Mouse (Mus musculus) heart, embryonic 15.5 days (tissue): ENCODE measurements around the gene Myom3. TPM values are rescaled to one million over a fixed set of nuclear protein-coding genes. Genes with fewer than 3 reads are reported as not detected.
A peak's percentile ranks its signal among the peaks of the same experiment; 100 is the strongest.

ENCODE experiments used
- ATAC-seq: fragments of 200-750 bp; cut with Nextera tagmentation; replicated peaks from 2 replicates; pipeline ENCODE4 v1.8.0; 2017; ENCODE audit warnings: low read depth, moderate TSS enrichment; ENCODE audit not compliant: insufficient number of reproducible peaks, insufficient read depth, low FRiP score
- H3K27ac ChIP-seq: fragments of 300-500 bp; sonication (generic); 2 replicates; pipeline ENCODE4 v1.5.1; 2015; ENCODE audit warnings: mild to moderate bottlenecking, inconsistent platforms
- H3K27me3 ChIP-seq: fragments of 300-500 bp; sonication (generic); 2 replicates; pipeline ENCODE4 v1.6.1; 2015; ENCODE audit warnings: inconsistent platforms
- H3K36me3 ChIP-seq: fragments of 300-500 bp; sonication (generic); 2 replicates; pipeline ENCODE4 v1.6.1; 2015; ENCODE audit warnings: mild to moderate bottlenecking, inconsistent platforms
- H3K4me1 ChIP-seq: fragments of 300-500 bp; sonication (generic); replicated peaks from 2 replicates; pipeline ENCODE4 v1.6.1; 2015; ENCODE audit warnings: inconsistent platforms
- H3K4me2 ChIP-seq: fragments of 300-500 bp; sonication (generic); 2 replicates; pipeline ENCODE4 v1.6.1; 2015; ENCODE audit warnings: inconsistent platforms, mild to moderate bottlenecking, moderate library complexity
- H3K4me3 ChIP-seq: fragments of 300-500 bp; sonication (generic); 2 replicates; pipeline ENCODE4 v1.5.1; 2015; ENCODE audit warnings: mild to moderate bottlenecking, inconsistent platforms
- H3K9ac ChIP-seq: fragments of 300-500 bp; sonication (generic); 2 replicates; pipeline ENCODE4 v1.6.1; 2015; ENCODE audit warnings: mild to moderate bottlenecking, inconsistent platforms
- H3K9me3 ChIP-seq: fragments of 300-500 bp; sonication (generic); replicated peaks from 2 replicates; pipeline ENCODE4 v1.6.1; 2016; ENCODE audit warnings: inconsistent platforms
- WGBS: fragments of 180-500 bp; shearing (Covaris S2); methylation state at CpG from one replicate; pipeline ENCODE4 v1.1.7; 2015; ENCODE audit warnings: mixed read lengths; 5-methylcytosine and 5-hydroxymethylcytosine counted together
- polyA plus RNA-seq: library from polyadenylated mRNA; unstranded; fragments of >200 nt; fragmentation: Nextera tagmentation; extraction: Ambion mirVana; gene quantifications from 2 replicates; pipeline ENCODE4 v1.2.1, GENCODE M21; 2015

Myom3 gene
- polyA plus RNA-seq, 1 experiment from 2014 or later: 0.20 TPM

DNA sequence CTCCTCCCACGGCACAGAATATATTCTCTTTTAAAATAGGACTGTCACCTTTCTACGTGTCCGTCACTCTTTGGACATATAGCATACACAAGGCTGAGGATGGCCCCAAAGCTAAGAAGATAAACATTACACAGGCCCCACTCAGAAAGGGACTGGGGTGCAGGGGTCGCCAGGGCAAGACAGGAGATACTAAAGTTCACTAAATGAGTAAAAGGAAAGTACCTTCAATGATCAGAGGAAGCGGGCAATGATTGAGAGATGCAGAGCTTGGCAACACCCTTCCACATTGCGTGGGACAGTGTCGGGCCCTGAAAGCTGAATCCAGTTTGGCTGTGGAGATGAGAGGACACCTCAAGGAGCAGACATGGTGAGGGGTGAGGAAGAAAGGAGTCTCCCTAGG is 55.4 kb downstream of the Myom3 start:
- 78% methylated on average over 7 of the region's 7 CpGs for WGBS
- 0 out of 2 replicates have a peak, but pooled peaks cover 3% of the 10 kb centered on the region for H3K4me1 ChIP-seq
- no peak overlapping the region for H3K4me2 ChIP-seq
- no peak for ATAC-seq
- no peaks in the 10 kb centered on the region for H3K27me3 ChIP-seq
- no peaks in the 10 kb centered on the region for H3K9me3 ChIP-seq
- no peaks in the 10 kb centered on the region for H3K36me3 ChIP-seq
- H3K27ac ChIP-seq: no peak overlapping the region
- no peak overlapping the region for H3K9ac ChIP-seq
- H3K4me3 ChIP-seq: no peak overlapping the region

DNA sequence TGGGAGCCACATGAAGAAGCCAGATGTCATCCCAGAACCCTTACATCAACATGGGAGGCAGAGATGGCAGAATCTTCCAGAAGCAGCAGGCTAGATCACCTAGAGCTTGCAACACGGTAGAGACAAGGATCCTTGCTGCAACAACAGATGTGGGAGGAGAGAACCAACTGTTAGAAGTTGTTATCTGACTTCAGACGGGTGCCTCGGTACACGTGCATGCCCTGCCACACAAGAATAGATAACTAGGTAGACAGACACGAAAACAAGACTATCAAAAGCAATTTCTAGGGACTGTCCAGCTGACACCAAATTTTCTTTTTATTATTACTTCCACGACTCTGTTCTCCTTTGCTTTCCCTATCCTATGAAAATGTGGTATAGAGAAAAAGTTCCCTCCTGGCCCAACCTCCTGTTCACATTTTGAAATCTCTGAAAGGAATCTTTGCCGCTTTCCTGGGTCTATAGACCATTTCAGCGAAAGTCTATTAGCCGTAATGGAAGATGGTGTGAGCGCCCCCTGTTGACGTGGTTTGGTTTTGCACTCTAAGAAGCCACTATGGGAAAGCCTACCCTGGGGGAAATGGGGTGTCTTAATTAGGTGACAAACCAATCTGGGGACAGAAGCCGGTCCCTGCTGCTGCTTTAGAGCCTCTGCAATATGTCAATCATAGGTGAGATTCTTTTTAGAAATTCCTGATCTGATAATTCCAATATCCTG is 57.5 kb downstream of the Myom3 start:
- 34% methylated on average over 12 of the region's 12 CpGs for WGBS
- ATAC-seq: no peak

DNA sequence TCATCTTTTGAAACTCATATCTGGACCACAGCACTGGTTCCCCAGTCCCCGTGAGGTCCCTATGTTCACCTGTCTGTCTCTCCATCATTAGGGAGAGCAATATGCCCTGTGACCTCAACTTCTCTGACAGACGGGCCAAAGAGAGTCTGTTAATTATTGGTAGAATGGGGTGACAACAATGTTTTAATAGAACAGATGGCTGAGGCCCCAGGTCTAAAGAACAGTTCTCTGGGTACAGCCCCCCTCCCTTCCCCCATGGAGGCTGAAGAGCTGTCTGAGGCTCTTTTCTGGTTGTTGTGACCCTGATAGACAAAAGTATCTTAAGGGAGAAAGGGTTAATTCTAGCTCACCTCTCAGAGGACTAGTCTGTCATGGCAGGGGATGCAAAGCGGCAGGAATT is 58.9 kb downstream of the Myom3 start:
- peaks cover 4% of the 10 kb centered on the region for H3K4me1 ChIP-seq
- no peaks in the 10 kb centered on the region for H3K36me3 ChIP-seq
- no peak overlapping the region for H3K4me3 ChIP-seq
- no peaks in the 10 kb centered on the region for H3K9me3 ChIP-seq
- no peak overlapping the region for H3K27ac ChIP-seq
- no peak overlapping the region for H3K9ac ChIP-seq
- 91% methylated on average over 3 of the region's 3 CpGs for WGBS
- H3K27me3 ChIP-seq: no peaks in the 10 kb centered on the region
- no peak for ATAC-seq
- no peak overlapping the region for H3K4me2 ChIP-seq

More for the DNA sequence above, 57.5 kb downstream of the Myom3 start:
- Histone ChIP-seq H3K4me2 (no peak overlapping the region), H3K27ac (no peak overlapping the region), H3K4me3 (no peak overlapping the region), H3K4me1 (peaks cover 4% of the 10 kb centered on the region), H3K36me3 (no peaks in the 10 kb centered on the region), H3K9ac (no peak overlapping the region), H3K27me3 (no peaks in the 10 kb centered on the region), H3K9me3 (no peaks in the 10 kb centered on the region)

DNA sequence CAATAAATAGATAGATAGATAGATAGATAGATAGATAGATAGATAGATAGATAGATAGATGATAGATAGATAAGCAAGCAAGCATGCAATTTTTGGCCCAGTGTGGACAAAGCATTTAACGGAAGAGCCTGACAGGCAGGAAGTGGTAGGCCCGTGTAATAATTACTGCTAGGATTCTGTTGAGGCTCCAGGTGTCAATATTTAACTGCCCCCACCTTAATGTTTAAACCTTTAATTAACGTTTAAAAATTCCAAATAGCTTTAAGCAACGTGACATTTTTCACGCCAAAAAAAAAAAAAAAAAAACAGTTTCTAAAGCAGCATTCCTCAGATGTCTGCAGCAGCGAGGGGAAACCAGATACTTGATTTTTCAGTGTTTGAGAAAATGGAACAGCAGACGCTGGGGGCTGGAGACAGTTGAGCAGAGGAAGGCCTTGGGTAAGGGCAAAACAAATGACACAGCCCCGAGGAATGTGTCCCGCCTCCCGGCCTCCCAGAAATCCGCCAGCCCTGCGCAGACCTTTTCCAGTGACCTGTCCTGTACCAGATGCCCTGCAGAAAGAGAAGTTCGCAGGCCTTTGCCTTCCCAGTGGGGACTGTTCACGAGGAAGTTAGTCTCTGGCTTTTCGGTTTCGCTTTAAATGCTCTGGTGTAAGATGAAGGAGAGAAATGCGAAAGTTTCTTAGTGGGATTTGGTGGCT is 60.5 kb downstream of the Myom3 start:
- WGBS: 47% methylated on average over 17 of the region's 17 CpGs
- H3K27ac ChIP-seq: peak overlapping the region; percentile 60
- no peak overlapping the region for H3K4me2 ChIP-seq
- H3K36me3 ChIP-seq: no peaks in the 10 kb centered on the region
- no peak overlapping the region for H3K9ac ChIP-seq
- peaks cover 4% of the 10 kb centered on the region for H3K4me1 ChIP-seq
- no peak for ATAC-seq
- H3K27me3 ChIP-seq: no peaks in the 10 kb centered on the region
- no peak overlapping the region for H3K4me3 ChIP-seq
- no peaks in the 10 kb centered on the region for H3K9me3 ChIP-seq

DNA sequence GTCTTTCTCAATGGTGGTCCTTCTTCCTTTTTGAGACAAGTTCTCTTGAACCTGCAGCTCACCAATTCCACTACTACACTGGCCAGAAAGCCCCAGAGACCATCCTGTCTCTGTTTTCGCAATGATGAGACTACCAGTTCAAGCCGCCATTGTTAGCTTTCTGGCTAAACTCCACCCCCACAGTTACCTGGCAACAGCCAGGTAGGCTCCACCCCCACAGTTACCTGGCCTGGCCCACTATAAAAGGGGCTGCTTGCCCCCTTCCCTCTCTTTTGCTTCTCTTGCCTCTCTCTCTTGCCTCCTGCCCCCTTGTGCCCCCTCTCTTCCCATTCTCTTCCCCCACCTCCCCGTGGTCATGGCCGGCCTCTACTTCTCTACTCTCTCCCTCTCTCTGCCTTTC is 62.3 kb downstream of the Myom3 start:
- H3K9ac ChIP-seq: no peak overlapping the region
- no peaks in the 10 kb centered on the region for H3K9me3 ChIP-seq
- H3K4me3 ChIP-seq: no peak overlapping the region
- no peaks in the 10 kb centered on the region for H3K27me3 ChIP-seq
- no peak for ATAC-seq
- H3K27ac ChIP-seq: no peak overlapping the region
- H3K4me2 ChIP-seq: no peak overlapping the region
- WGBS: 90% methylated on average over 4 of the region's 4 CpGs
- peaks cover 4% of the 10 kb centered on the region for H3K4me1 ChIP-seq
- no peaks in the 10 kb centered on the region for H3K36me3 ChIP-seq

DNA sequence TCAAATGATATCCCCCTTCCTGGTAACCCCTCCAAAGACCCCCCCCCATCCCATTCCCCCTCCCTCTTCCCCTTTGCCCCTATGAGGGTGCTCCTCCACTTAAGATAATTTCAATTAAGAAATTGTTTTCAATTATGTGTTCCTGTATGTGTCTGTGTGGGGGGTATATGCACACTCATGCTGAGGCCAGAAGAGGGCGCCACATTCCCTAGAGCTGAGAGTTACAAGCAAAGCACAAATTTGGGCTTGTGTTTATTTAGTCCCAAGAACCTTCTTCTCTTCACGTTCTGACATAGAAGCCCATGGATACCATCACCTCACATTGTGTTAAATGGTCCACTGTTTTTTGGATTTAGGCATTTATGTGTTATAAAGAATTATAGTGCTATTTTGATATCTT is 63.8 kb downstream of the Myom3 start:
- Histone ChIP-seq H3K4me3 (no peak overlapping the region), H3K9me3 (no peaks in the 10 kb centered on the region), H3K27me3 (no peaks in the 10 kb centered on the region), H3K4me2 (no peak overlapping the region), H3K36me3 (no peaks in the 10 kb centered on the region), H3K27ac (no peak overlapping the region), H3K4me1 (peaks cover 7% of the 10 kb centered on the region), H3K9ac (no peak overlapping the region)
- 70% methylated on average over 2 of the region's 2 CpGs for WGBS
- no peak for ATAC-seq

DNA sequence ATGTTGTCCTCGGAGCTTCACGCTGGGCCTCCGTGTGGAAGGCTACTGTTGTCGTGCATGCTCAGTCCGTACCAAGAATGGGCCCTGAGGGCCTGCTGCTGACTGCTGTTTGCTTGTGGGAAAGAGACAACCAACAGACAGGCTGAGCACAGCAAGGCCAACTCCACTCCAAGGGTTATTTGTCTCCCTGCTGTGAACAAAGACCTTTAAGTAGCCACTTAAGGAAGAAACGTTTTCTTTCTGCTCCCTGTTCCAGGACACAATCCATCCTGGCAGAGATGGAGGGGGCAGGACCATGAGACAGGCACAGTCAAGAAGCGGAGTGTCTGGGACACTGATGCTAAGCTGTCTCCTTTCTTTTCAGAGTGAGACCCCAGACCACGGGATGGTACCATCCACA is 64.7 kb downstream of the Myom3 start:
- no peaks in the 10 kb centered on the region for H3K9me3 ChIP-seq
- H3K36me3 ChIP-seq: no peaks in the 10 kb centered on the region
- no peak overlapping the region for H3K4me2 ChIP-seq
- no peak overlapping the region for H3K27ac ChIP-seq
- no peaks in the 10 kb centered on the region for H3K27me3 ChIP-seq
- 42% methylated on average over 8 of the region's 8 CpGs for WGBS
- no peak overlapping the region for H3K4me3 ChIP-seq
- H3K4me1 ChIP-seq: peaks cover 16% of the 10 kb centered on the region
- no peak overlapping the region for H3K9ac ChIP-seq
- no peak for ATAC-seq

DNA sequence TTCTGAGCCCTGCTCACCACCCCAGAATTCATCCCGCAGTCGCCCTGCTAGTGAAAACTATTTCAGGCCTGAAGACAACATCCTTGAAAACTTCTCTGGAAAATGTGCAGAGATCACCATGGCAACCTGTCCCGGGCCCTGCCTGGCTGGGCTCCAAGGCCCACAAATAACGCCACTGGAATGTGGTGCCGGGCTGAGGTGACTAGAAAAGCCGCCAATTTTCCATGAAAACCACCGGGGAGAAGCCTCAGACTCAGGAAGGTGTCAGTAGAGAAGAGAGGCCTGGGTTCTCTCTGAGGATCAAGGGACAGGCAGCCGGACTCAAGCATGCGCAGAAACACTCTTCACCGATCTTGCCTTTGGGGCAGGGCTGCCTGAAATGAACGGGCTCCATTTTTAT is 69.0 kb downstream of the Myom3 start:
- no peaks in the 10 kb centered on the region for H3K9me3 ChIP-seq
- peak; percentile 76 for ATAC-seq
- peaks cover 14% of the 10 kb centered on the region for H3K4me1 ChIP-seq
- WGBS: 13% methylated on average over 11 of the region's 11 CpGs
- peak overlapping the region; percentile 42 for H3K4me2 ChIP-seq
- H3K27me3 ChIP-seq: no peaks in the 10 kb centered on the region
- no peaks in the 10 kb centered on the region for H3K36me3 ChIP-seq
- H3K9ac ChIP-seq: no peak overlapping the region
- H3K4me3 ChIP-seq: 0 out of 2 replicates have a peak overlapping the region, but pooled peaks have one; percentile 0
- H3K27ac ChIP-seq: peak overlapping the region; percentile 77

DNA sequence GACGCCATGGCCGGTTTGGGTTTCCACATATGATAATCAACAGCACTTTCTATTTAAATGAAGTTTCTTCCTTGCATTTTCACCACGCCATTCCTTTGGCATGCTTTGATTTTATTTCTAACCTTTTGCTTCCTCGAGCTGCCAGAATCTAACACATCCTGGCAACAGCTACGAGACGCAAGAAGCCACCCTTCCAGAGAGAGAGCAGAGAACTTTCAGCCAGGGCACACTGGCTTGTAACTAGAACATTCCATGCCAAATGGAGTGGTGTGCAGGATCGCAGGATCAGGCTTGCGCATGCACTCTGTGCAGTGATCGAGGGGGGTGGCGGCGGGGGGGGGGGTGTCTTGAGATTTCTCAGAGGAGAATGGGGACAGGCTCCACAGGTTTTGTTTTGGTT is 72.6 kb downstream of the Myom3 start:
- no peaks in the 10 kb centered on the region for H3K27me3 ChIP-seq
- H3K27ac ChIP-seq: peak overlapping the region; percentile 10; the same call in 1 of the 2 replicates
- no peak overlapping the region for H3K4me3 ChIP-seq
- H3K4me1 ChIP-seq: peaks cover 14% of the 10 kb centered on the region
- H3K9me3 ChIP-seq: no peaks in the 10 kb centered on the region
- H3K36me3 ChIP-seq: no peaks in the 10 kb centered on the region
- no peak for ATAC-seq
- no peak overlapping the region for H3K4me2 ChIP-seq
- 60% methylated on average over 11 of the region's 11 CpGs for WGBS
- no peak overlapping the region for H3K9ac ChIP-seq

DNA sequence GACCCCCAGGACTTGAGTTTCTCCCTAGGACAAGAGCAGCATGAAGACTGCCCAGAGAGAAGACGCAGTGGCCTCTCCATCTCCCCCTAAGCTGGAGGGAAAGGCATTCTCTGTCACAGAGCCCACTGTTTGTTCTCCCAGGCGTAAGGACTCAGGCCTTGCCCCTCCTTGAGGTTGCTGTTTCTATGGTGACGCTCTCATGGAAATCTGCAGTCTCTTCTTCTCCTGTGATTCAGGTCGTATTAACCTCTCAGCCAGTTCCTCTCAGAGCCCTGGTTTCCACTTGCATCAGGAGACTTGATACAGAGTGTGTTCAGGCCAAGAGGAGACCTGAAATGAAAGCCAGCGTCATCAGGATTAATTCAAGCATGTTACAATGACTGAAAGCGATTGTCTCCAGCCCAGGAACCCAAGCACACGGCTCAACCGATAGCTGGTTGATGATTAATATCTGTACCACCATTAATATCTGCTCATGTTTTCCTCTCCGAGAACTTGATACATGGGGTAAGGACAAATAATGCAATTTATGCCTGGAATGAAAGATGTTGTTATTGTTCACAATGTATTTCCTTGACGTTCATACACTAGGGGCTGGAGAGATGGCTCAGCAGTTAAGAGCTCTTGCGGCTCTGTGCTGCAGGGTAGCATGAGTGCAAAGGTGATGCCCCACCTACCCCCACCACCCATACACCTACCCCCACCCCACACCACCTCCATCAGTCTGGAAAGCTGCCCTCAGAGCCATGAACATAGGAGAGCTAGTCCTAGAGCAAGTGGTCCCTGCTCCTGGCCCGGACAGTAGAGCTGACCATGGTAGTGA is 74.0 kb downstream of the Myom3 start:
- Histone ChIP-seq H3K9me3 (no peaks in the 10 kb centered on the region), H3K9ac (no peak overlapping the region), H3K27ac (no peak overlapping the region), H3K4me1 (peaks cover 10% of the 10 kb centered on the region), H3K4me2 (no peak overlapping the region), H3K36me3 (no peaks in the 10 kb centered on the region), H3K4me3 (no peak overlapping the region), H3K27me3 (no peaks in the 10 kb centered on the region)
- ATAC-seq: peak; percentile 28; the same call in 1 of the 2 replicates
- WGBS: 71% methylated on average over 12 of the region's 12 CpGs

DNA sequence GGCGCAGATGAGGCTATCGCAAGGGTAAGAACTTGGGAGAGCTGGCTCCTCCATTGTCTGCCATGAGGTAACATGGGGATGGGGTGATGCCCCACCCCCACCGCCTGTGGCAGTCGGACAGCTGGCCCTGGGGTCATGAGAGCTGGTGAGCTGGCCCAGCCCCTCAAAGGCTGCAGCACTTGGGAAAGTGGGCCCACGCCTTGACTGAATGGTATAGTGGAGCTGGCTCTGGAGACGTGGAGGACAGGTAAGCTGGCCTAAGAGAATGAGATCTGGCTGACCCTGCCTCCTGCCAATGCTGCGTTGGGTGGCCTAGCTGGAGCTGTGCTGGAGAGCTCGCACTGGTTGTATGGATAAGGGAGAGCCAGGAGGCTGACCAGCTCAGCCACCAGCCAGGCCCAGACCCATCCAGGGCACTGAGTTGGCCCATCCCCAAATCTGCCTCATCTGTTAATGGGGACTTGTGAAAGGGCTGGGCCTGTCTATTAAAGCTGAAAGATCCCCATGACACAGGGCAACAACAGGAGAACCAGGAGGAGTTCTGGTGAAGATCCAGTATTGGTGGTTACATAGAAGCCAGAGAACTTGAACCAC is 74.7 kb downstream of the Myom3 start:
- 87% methylated on average over 8 of the region's 8 CpGs for WGBS
- no peak overlapping the region for H3K4me3 ChIP-seq
- H3K36me3 ChIP-seq: no peaks in the 10 kb centered on the region
- H3K27me3 ChIP-seq: no peaks in the 10 kb centered on the region
- 0 out of 2 replicates have a peak, but pooled peaks have one; percentile 29 for ATAC-seq
- H3K9ac ChIP-seq: no peak overlapping the region
- peaks cover 10% of the 10 kb centered on the region for H3K4me1 ChIP-seq
- H3K4me2 ChIP-seq: no peak overlapping the region
- H3K9me3 ChIP-seq: no peaks in the 10 kb centered on the region
- no peak overlapping the region for H3K27ac ChIP-seq
